Mouse (Mus musculus): Measurements from ENCODE around the gene Uhrf1. TPM values are rescaled to one million over a fixed set of nuclear protein-coding genes. Genes with fewer than 3 reads are reported as not detected.

Uhrf1 gene
- polyA plus RNA-seq, 1 experiment from 2014 or later: 23.5 TPM

- Histone ChIP-seq H3K9me3 (ENCODE audit: control insufficient read depth) (no peaks in the 10 kb centered on the region), H3K4me1 (replicated peaks; ENCODE audit: control insufficient read depth, insufficient read depth, low read length) (0 out of 2 replicates have a peak, but pooled peaks cover 3% of the 10 kb centered on the region), H3K4me2 (replicated peaks; ENCODE audit: low read depth) (no peak overlapping the region), H3K27ac (ENCODE audit: low read depth, low read length) (peak overlapping the region; percentile 65), H3K4me3 (ENCODE audit: low read depth, low read length) (no peak overlapping the region), H3K9ac (ENCODE audit: low read depth, low read length) (no peak overlapping the region), H3K27me3 (replicated peaks; ENCODE audit: control insufficient read depth, insufficient read depth, low read length) (no peaks in the 10 kb centered on the region), H3K36me3 (ENCODE audit: control insufficient read depth, insufficient read depth) (peaks cover 45% of the 10 kb centered on the region)
- no peak for ATAC-seq
- no peak for TF ChIP-seq CTCF (IDR thresholded peaks at IDR 0.05; ENCODE audit: low read depth)
- 62% methylated on average over 12 of the region's 12 CpGs for WGBS
Measured at GRCm38 (mm10) chr17:56279481-56280155, 23.5 kb upstream of the Uhrf1 start.

GRCm38 (mm10) chr17:56281193-56281592, 21.9 kb upstream of the Uhrf1 start:
- Histone ChIP-seq H3K27me3 (replicated peaks; ENCODE audit: control insufficient read depth, insufficient read depth, low read length) (no peaks in the 10 kb centered on the region), H3K27ac (ENCODE audit: low read depth, low read length) (peak overlapping the region; percentile 64), H3K9me3 (ENCODE audit: control insufficient read depth) (no peaks in the 10 kb centered on the region), H3K36me3 (ENCODE audit: control insufficient read depth, insufficient read depth) (peaks cover 60% of the 10 kb centered on the region), H3K4me3 (ENCODE audit: low read depth, low read length) (no peak overlapping the region), H3K4me1 (replicated peaks; ENCODE audit: control insufficient read depth, insufficient read depth, low read length) (0 out of 2 replicates have a peak, but pooled peaks cover 3% of the 10 kb centered on the region), H3K9ac (ENCODE audit: low read depth, low read length) (peak overlapping the region; percentile 22; the same call in 1 of the 2 replicates), H3K4me2 (replicated peaks; ENCODE audit: low read depth) (peak overlapping the region; percentile 38)
- 0 out of 2 replicates have a peak, but pooled peaks have one; percentile 1 for ATAC-seq
- 33% methylated on average over 12 of the region's 12 CpGs for WGBS
- no peak for TF ChIP-seq CTCF (IDR thresholded peaks at IDR 0.05; ENCODE audit: low read depth)

GRCm38 (mm10) chr17:56282802-56283201, 20.3 kb upstream of the Uhrf1 start:
- Histone ChIP-seq H3K9me3 (ENCODE audit: control insufficient read depth) (no peaks in the 10 kb centered on the region), H3K4me3 (ENCODE audit: low read depth, low read length) (no peak overlapping the region), H3K27ac (ENCODE audit: low read depth, low read length) (0 out of 2 replicates have a peak overlapping the region, but pooled peaks have one; percentile 28), H3K4me1 (replicated peaks; ENCODE audit: control insufficient read depth, insufficient read depth, low read length) (0 out of 2 replicates have a peak, but pooled peaks cover 3% of the 10 kb centered on the region), H3K27me3 (replicated peaks; ENCODE audit: control insufficient read depth, insufficient read depth, low read length) (no peaks in the 10 kb centered on the region), H3K4me2 (replicated peaks; ENCODE audit: low read depth) (peak overlapping the region; percentile 21), H3K9ac (ENCODE audit: low read depth, low read length) (no peak overlapping the region), H3K36me3 (ENCODE audit: control insufficient read depth, insufficient read depth) (peaks cover 65% of the 10 kb centered on the region)
- ATAC-seq: no peak
- TF ChIP-seq CTCF (IDR thresholded peaks at IDR 0.05; ENCODE audit: low read depth): no peak
- 82% methylated on average over 4 of the region's 4 CpGs for WGBS

- Histone ChIP-seq H3K36me3 (ENCODE audit: control insufficient read depth, insufficient read depth) (peaks cover 65% of the 10 kb centered on the region), H3K4me3 (ENCODE audit: low read depth, low read length) (no peak overlapping the region)
Measured at GRCm38 (mm10) chr17:56283316-56283715, 19.8 kb upstream of the Uhrf1 start.

GRCm38 (mm10) chr17:56285995-56286394, 17.1 kb upstream of the Uhrf1 start:
- peak overlapping the region; percentile 57; the same call in 1 of the 2 replicates for H3K27ac ChIP-seq (ENCODE audit: low read depth, low read length)
- peak overlapping the region; percentile 62; the same call in 1 of the 2 replicates for H3K9ac ChIP-seq (ENCODE audit: low read depth, low read length)
- no peak for ATAC-seq
- WGBS: 83% methylated on average over 11 of the region's 11 CpGs
- H3K4me1 ChIP-seq (replicated peaks; ENCODE audit: control insufficient read depth, insufficient read depth, low read length): no peaks in the 10 kb centered on the region
- H3K27me3 ChIP-seq (replicated peaks; ENCODE audit: control insufficient read depth, insufficient read depth, low read length): no peaks in the 10 kb centered on the region
- peak overlapping the region; percentile 34 for H3K4me3 ChIP-seq (ENCODE audit: low read depth, low read length)
- H3K4me2 ChIP-seq (replicated peaks; ENCODE audit: low read depth): peak overlapping the region; percentile 72
- no peaks in the 10 kb centered on the region for H3K9me3 ChIP-seq (ENCODE audit: control insufficient read depth)
- TF ChIP-seq CTCF (IDR thresholded peaks at IDR 0.05; ENCODE audit: low read depth): no peak
- H3K36me3 ChIP-seq (ENCODE audit: control insufficient read depth, insufficient read depth): peaks cover 46% of the 10 kb centered on the region

More at GRCm38 (mm10) chr17:56283316-56283715, 19.8 kb upstream of the Uhrf1 start:
- 93% methylated on average over 8 of the region's 8 CpGs for WGBS
- 0 out of 2 replicates have a peak, but pooled peaks cover 3% of the 10 kb centered on the region for H3K4me1 ChIP-seq (replicated peaks; ENCODE audit: control insufficient read depth, insufficient read depth, low read length)
- no peak for ATAC-seq
- no peak for TF ChIP-seq CTCF (IDR thresholded peaks at IDR 0.05; ENCODE audit: low read depth)
- H3K27ac ChIP-seq (ENCODE audit: low read depth, low read length): no peak overlapping the region
- no peaks in the 10 kb centered on the region for H3K27me3 ChIP-seq (replicated peaks; ENCODE audit: control insufficient read depth, insufficient read depth, low read length)
- no peak overlapping the region for H3K9ac ChIP-seq (ENCODE audit: low read depth, low read length)
- peak overlapping the region; percentile 21; the same call in 1 of the 2 replicates for H3K4me2 ChIP-seq (replicated peaks; ENCODE audit: low read depth)
- H3K9me3 ChIP-seq (ENCODE audit: control insufficient read depth): no peaks in the 10 kb centered on the region

GRCm38 (mm10) chr17:56287830-56288229, 15.3 kb upstream of the Uhrf1 start:
- Histone ChIP-seq H3K4me3 (ENCODE audit: low read depth, low read length) (peak overlapping the region; percentile 34), H3K9me3 (ENCODE audit: control insufficient read depth) (no peaks in the 10 kb centered on the region), H3K4me1 (replicated peaks; ENCODE audit: control insufficient read depth, insufficient read depth, low read length) (no peaks in the 10 kb centered on the region), H3K27me3 (replicated peaks; ENCODE audit: control insufficient read depth, insufficient read depth, low read length) (no peaks in the 10 kb centered on the region), H3K36me3 (ENCODE audit: control insufficient read depth, insufficient read depth) (peaks cover 37% of the 10 kb centered on the region), H3K4me2 (replicated peaks; ENCODE audit: low read depth) (peak overlapping the region; percentile 72), H3K9ac (ENCODE audit: low read depth, low read length) (peak overlapping the region; percentile 62), H3K27ac (ENCODE audit: low read depth, low read length) (peak overlapping the region; percentile 95)
- ATAC-seq: peak; percentile 64
- WGBS: 31% methylated on average over 3 of the region's 3 CpGs
- TF ChIP-seq CTCF (IDR thresholded peaks at IDR 0.05; ENCODE audit: low read depth): no peak

All from intestine, postnatal 0 days (tissue).